Mouse (Mus musculus): ENCODE measurements around the gene Gm1604a. TPM values are rescaled to one million over a fixed set of nuclear protein-coding genes. Genes with fewer than 3 reads are reported as not detected.
"Not testable (repeated sequence)": the region's sequence is repeated elsewhere in the genome, so short reads cannot be mapped to it uniquely, and the experiment has no call there.

The Gm1604a gene
- polyA plus RNA-seq, 1 experiment from 2014 or later, result not detected

DNA sequence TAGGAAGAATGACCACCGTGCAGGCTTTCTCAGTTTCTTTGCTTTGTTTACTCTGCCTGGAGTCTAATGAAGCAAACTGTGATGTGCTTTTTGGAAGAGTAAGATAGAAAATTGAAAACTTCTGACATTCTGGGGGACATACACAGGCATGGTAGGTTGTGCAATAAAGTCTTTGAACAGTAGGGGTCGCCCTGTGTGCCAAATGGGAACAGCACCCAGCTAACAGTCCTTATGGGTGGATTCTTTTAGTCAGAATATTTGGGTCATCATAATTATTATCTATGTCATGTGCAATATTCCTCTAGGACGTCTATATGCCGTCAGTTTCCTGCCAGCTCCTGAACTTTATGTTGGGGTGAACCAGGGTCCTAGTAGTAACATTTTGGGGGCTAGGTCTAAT is 54.2 kb downstream of the Gm1604a start:
- 0% methylated on average over 1 of the region's 4 CpGs for WGBS
- not testable (repeated sequence) for H3K36me3 ChIP-seq; H3K4me2 ChIP-seq (replicated peaks); H3K9ac ChIP-seq (replicated peaks); H3K27ac ChIP-seq (replicated peaks); H3K9me3 ChIP-seq; ATAC-seq (ENCODE audit: low FRiP score, low read depth); H3K4me3 ChIP-seq; H3K4me1 ChIP-seq; H3K27me3 ChIP-seq

- not testable (repeated sequence) for H3K36me3 ChIP-seq; H3K9me3 ChIP-seq; H3K9ac ChIP-seq (replicated peaks); H3K27ac ChIP-seq (replicated peaks); ATAC-seq (ENCODE audit: low FRiP score, low read depth); H3K27me3 ChIP-seq; H3K4me1 ChIP-seq; H3K4me2 ChIP-seq (replicated peaks); H3K4me3 ChIP-seq
- WGBS, result no CpG with 5 or more reads among the region's 5 CpGs
Observed at GRCm38 (mm10) chr17:7084523-7084922, 59.2 kb downstream of the Gm1604a start.

DNA sequence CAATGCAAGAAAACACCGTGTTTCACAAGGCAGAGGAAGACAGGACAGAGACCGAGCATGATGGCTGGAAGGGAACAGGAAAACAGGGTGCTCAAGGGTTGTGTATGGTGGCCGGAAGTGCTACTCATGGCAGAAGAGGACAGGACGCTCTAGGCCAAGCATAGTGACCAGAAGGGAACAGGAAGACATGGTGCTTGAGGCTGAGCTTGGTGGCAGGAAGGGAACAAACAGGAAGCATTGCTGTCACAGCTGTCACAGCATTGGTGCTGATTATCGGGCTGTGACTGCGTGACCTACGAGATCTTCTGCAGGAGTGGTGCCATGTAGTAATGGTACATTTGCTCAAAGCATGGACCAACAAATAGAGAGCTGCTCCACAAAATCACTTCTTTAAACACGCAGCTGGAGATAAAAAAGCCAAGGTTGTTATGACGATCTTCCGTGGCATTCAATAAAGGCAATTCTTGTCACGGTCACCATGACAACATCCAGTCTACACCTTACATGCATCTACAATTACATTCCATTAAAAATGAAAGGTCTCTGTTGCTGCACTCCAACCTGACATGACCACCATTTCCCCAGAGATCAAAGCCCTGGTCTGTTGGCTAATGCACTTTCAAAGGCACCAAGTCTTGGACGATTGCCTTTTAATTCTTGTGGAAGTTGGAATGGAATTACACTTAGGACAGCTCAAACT is 60.3 kb downstream of the Gm1604a start:
- not testable (repeated sequence) for H3K4me2 ChIP-seq (replicated peaks); H3K27me3 ChIP-seq; H3K9ac ChIP-seq (replicated peaks); H3K4me1 ChIP-seq; H3K9me3 ChIP-seq; H3K36me3 ChIP-seq; ATAC-seq (ENCODE audit: low FRiP score, low read depth); H3K4me3 ChIP-seq; H3K27ac ChIP-seq (replicated peaks)
- no CpG with 5 or more reads among the region's 12 CpGs for WGBS

- ATAC-seq (ENCODE audit: low FRiP score, low read depth), result not testable (repeated sequence)
Observed at GRCm38 (mm10) chr17:7086836-7087235, 61.5 kb downstream of the Gm1604a start.

GRCm38 (mm10) chr17:7097835-7098519 is 72.6 kb downstream of the Gm1604a start:
- H3K27ac ChIP-seq (replicated peaks); H3K4me1 ChIP-seq; H3K4me2 ChIP-seq (replicated peaks); H3K9ac ChIP-seq (replicated peaks); H3K36me3 ChIP-seq; H3K4me3 ChIP-seq; H3K9me3 ChIP-seq; H3K27me3 ChIP-seq: not testable (repeated sequence)
- no CpG with 5 or more reads among the region's 12 CpGs for WGBS
- ATAC-seq (ENCODE audit: low FRiP score, low read depth), result peak; percentile 84

More at GRCm38 (mm10) chr17:7086836-7087235, 61.5 kb downstream of the Gm1604a start:
- not testable (repeated sequence) for H3K9me3 ChIP-seq; H3K27me3 ChIP-seq; H3K4me1 ChIP-seq; H3K36me3 ChIP-seq; H3K27ac ChIP-seq (replicated peaks); H3K4me3 ChIP-seq; H3K9ac ChIP-seq (replicated peaks); H3K4me2 ChIP-seq (replicated peaks)
- WGBS, result 89% methylated on average over 6 of the region's 8 CpGs

DNA sequence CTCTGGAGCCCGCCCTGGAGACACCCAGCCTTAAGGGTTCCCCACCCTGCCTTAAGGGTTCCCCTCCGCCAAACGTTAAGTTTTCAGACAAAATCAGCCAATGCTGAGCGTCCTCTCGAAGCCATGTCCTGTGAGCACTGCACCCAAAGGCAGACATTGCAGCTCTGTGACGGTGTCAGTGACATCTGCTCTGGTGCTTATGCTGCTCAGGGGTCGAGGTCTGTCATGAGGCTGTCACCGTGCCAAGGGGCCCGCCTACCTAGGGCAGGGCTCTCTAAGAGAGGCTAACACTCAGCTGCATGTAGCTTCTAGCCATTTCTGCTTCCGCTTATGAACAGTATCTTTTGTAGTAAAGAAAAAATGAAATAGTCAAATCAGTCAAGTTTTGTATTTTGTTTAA is 73.7 kb downstream of the Gm1604a start:
- H3K4me2 ChIP-seq (replicated peaks); H3K36me3 ChIP-seq; H3K9ac ChIP-seq (replicated peaks); H3K27me3 ChIP-seq; H3K4me1 ChIP-seq; H3K27ac ChIP-seq (replicated peaks); H3K4me3 ChIP-seq; ATAC-seq (ENCODE audit: low FRiP score, low read depth); H3K9me3 ChIP-seq: not testable (repeated sequence)
- 82% methylated on average over 5 of the region's 10 CpGs for WGBS

- not testable (repeated sequence) for H3K36me3 ChIP-seq; H3K27me3 ChIP-seq; H3K27ac ChIP-seq (replicated peaks); H3K9me3 ChIP-seq; H3K4me3 ChIP-seq; H3K4me2 ChIP-seq (replicated peaks); ATAC-seq (ENCODE audit: low FRiP score, low read depth); H3K9ac ChIP-seq (replicated peaks); H3K4me1 ChIP-seq
- WGBS, result no CpG with 5 or more reads among the region's 7 CpGs
Observed at GRCm38 (mm10) chr17:7102945-7103344, 77.6 kb downstream of the Gm1604a start.

DNA sequence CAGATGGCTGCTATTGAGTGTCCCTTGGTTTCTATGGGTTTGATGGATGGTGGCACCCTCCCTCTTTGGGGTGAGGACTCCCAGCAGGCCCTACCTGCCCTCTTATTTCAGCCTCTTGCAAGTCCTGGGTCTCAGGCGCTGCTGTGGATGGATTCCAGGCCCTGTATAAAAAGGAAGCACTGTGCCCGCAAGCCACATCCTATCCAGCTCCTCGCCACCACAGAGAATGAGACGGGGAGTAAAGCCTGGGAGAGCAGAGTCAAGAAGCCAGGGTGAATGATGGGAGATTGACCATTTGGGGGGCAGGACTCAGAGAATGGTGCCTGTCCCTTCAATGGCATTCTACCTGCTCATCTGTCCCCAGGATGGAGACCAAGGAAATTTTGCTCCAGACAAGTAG is 86.3 kb downstream of the Gm1604a start:
- not testable (repeated sequence) for H3K36me3 ChIP-seq; H3K9me3 ChIP-seq; H3K27ac ChIP-seq (replicated peaks); H3K4me2 ChIP-seq (replicated peaks); H3K4me3 ChIP-seq; ATAC-seq (ENCODE audit: low FRiP score, low read depth); H3K9ac ChIP-seq (replicated peaks); H3K27me3 ChIP-seq; H3K4me1 ChIP-seq
- WGBS, result 86% methylated on average over 4 of the region's 4 CpGs

GRCm38 (mm10) chr17:7116265-7116664 is 90.9 kb downstream of the Gm1604a start:
- H3K27me3 ChIP-seq; H3K4me2 ChIP-seq (replicated peaks); H3K9ac ChIP-seq (replicated peaks); H3K36me3 ChIP-seq; H3K9me3 ChIP-seq; H3K4me1 ChIP-seq; H3K4me3 ChIP-seq; H3K27ac ChIP-seq (replicated peaks); ATAC-seq (ENCODE audit: low FRiP score, low read depth): not testable (repeated sequence)
- 91% methylated on average over 6 of the region's 8 CpGs for WGBS

- H3K36me3 ChIP-seq; H3K9me3 ChIP-seq; H3K27ac ChIP-seq (replicated peaks); ATAC-seq (ENCODE audit: low FRiP score, low read depth); H3K4me1 ChIP-seq; H3K4me2 ChIP-seq (replicated peaks); H3K27me3 ChIP-seq; H3K9ac ChIP-seq (replicated peaks); H3K4me3 ChIP-seq: not testable (repeated sequence)
- 95% methylated on average over 3 of the region's 3 CpGs for WGBS
Observed at GRCm38 (mm10) chr17:7120835-7121234, 95.5 kb downstream of the Gm1604a start.

GRCm38 (mm10) chr17:7122554-7122953 is 97.2 kb downstream of the Gm1604a start:
- ATAC-seq (ENCODE audit: low FRiP score, low read depth); H3K4me2 ChIP-seq (replicated peaks); H3K9me3 ChIP-seq; H3K4me1 ChIP-seq; H3K4me3 ChIP-seq; H3K27ac ChIP-seq (replicated peaks); H3K36me3 ChIP-seq; H3K9ac ChIP-seq (replicated peaks); H3K27me3 ChIP-seq: not testable (repeated sequence)
- 82% methylated on average over 11 of the region's 11 CpGs for WGBS

GRCm38 (mm10) chr17:7126475-7126874 is 101.1 kb downstream of the Gm1604a start:
- WGBS, result 91% methylated on average over 7 of the region's 10 CpGs
- not testable (repeated sequence) for H3K27ac ChIP-seq (replicated peaks); ATAC-seq (ENCODE audit: low FRiP score, low read depth)

DNA sequence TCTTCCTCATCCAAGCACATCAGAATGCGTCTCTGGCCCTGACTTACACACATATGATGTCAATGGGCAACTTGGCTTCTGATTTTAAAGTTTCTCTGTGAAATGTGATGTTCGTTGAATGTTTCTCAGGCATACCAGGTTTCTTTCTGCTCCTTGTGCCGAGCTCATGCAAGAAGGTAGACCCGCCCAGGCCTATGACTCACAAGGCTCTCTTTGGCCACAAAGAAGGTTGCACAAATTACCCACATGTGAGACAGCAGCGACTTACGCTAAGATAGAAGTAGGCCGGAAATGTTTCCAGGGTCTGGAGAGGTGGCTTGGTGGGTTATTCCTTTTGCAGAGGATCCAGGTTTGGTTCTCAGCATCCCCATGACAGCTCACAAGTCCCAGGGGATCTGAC is 108.6 kb downstream of the Gm1604a start:
- not testable (repeated sequence) for H3K4me2 ChIP-seq (replicated peaks); H3K27ac ChIP-seq (replicated peaks); H3K4me3 ChIP-seq; H3K9ac ChIP-seq (replicated peaks); H3K27me3 ChIP-seq; ATAC-seq (ENCODE audit: low FRiP score, low read depth); H3K36me3 ChIP-seq; H3K4me1 ChIP-seq; H3K9me3 ChIP-seq
- WGBS, result no CpG with 5 or more reads among the region's 7 CpGs

More at GRCm38 (mm10) chr17:7126475-7126874, 101.1 kb downstream of the Gm1604a start:
- H3K27me3 ChIP-seq; H3K9me3 ChIP-seq; H3K36me3 ChIP-seq; H3K9ac ChIP-seq (replicated peaks); H3K4me3 ChIP-seq; H3K4me1 ChIP-seq; H3K4me2 ChIP-seq (replicated peaks): not testable (repeated sequence)

Data from midbrain, embryonic 12.5 days (tissue).